Mouse (Mus musculus) duodenum, adult 2 months (tissue): Measurements from ENCODE around the gene Lmtk2. TPM values are rescaled to one million over a fixed set of nuclear protein-coding genes. Genes with fewer than 3 reads are reported as not detected.

Experiments
- polyA plus RNA-seq: library from polyadenylated mRNA; depleted of rRNA; stranded (reverse); fragments of >200 nt; gene quantifications from 2 replicates; pipeline ENCODE4 v1.2.3, GENCODE M21; 2012; ENCODE audit warnings: low replicate concordance; rRNA removed

Gene Lmtk2
- 18.1 and 18.5 TPM in 2 replicates for polyA plus RNA-seq

GRCm38 (mm10) chr5:144100149-144100935 is at the start of gene Lmtk2:
Gene Lmtk2 (plus strand): TSS chr5:144100436.

GRCm38 (mm10) chr5:144189950-144190583 is 89.8 kb downstream of the Lmtk2 start, which contains the start of gene Bhlha15:
Gene Bhlha15 (plus strand): TSS chr5:144190286.

GRCm38 (mm10) chr5:144223503-144223862 is 123.2 kb downstream of the Lmtk2 start, which contains the start of gene Tecpr1:
Gene Tecpr1 (minus strand): TSS chr5:144223615.

Other genes starting within 250 kb of the Lmtk2 start
- 0.11 TPM in 1 of 2 replicates, not detected in the other for gene Ankrd61, start 202.8 kb upstream of the Lmtk2 start, polyA plus RNA-seq
- gene Aimp2, start 190.6 kb upstream of the Lmtk2 start, polyA plus RNA-seq, result 47.8 and 60.5 TPM in 2 replicates
- 0.62 and 0.85 TPM in 2 replicates for gene Pms2, start 190.5 kb upstream of the Lmtk2 start, polyA plus RNA-seq
- not detected in 2 replicates for gene Gm42421, start 172.3 kb upstream of the Lmtk2 start, polyA plus RNA-seq
- gene Rsph10b, start 167.4 kb upstream of the Lmtk2 start, polyA plus RNA-seq, result not detected in 2 replicates
- 3.2 and 4.4 TPM in 2 replicates for gene Ccz1, start 85.6 kb upstream of the Lmtk2 start, polyA plus RNA-seq
- 0.43 and 3.4 TPM in 2 replicates for gene Ocm, start 73.8 kb upstream of the Lmtk2 start, polyA plus RNA-seq
- gene Bhlha15, start 89.8 kb downstream of the Lmtk2 start, polyA plus RNA-seq, result 8.1 and 13.3 TPM in 2 replicates
- 18.8 and 25.7 TPM in 2 replicates for gene Tecpr1, start 123.2 kb downstream of the Lmtk2 start, polyA plus RNA-seq
- gene Bri3, start 144.0 kb downstream of the Lmtk2 start, polyA plus RNA-seq, result 183 and 336 TPM in 2 replicates